Mouse (Mus musculus): ENCODE results near the gene Mctp2.

The Mctp2 gene

GRCm38 (mm10) chr7:72306382-72306841 is at the start of gene Mctp2:
Mctp2 (minus strand) TSS chr7:72306608.
- DNase-seq (ENCODE audit: low read depth, low spot score): peak; percentile 64

DNA sequence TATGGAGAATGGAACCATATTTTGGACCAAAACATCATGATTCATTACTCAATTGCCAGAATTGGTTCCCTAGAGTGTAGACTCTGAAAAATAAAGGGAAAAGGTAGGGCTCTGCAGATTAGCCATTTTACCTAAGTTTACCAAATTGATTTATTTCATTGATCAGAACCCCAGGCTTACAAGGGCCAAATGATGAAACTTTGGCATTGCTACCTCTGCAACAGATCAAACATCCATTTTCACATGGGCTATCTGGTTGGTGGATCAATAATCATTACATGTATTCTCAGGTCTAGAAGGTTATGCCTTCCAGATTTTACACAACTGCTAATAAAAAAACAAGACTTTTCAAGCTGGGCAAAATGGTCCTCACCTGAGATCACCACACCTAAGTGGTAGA is 39.5 kb upstream of the Mctp2 start:
- no peak for DNase-seq (ENCODE audit: low read depth, low spot score)

- DNase-seq (ENCODE audit: low read depth, low spot score): no peak
These were observed 37.3 kb upstream of the Mctp2 start for GRCm38 (mm10) chr7:72343751-72344150.

- no peak for DNase-seq (ENCODE audit: low read depth, low spot score)
These were observed 36.4 kb upstream of the Mctp2 start for GRCm38 (mm10) chr7:72342822-72343221.

GRCm38 (mm10) chr7:72325961-72326360 is 19.6 kb upstream of the Mctp2 start:
- DNase-seq (ENCODE audit: low read depth, low spot score): no peak

DNA sequence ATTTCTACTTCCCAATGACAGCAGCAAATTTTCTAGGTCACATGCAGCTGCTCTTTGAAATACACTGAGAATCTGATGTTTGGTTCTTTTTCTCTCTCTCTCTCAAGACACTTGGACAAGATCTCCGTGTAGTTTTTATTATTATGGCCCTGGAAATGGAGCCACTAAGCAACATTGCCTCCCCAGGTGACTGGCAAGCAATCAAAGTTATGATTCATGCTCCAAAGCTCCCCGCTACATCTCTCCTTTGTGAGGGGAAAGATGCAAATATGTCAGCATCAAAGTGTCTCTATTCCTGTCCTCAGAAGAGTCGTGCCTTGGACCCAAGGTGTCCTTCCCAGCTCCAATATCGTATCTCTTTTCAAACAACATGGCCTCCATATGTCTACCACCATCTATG is 14.5 kb upstream of the Mctp2 start:
- DNase-seq (ENCODE audit: low read depth, low spot score): no peak

- no peak for DNase-seq (ENCODE audit: low read depth, low spot score)
These were observed 14.0 kb upstream of the Mctp2 start for GRCm38 (mm10) chr7:72320441-72320840.

DNA sequence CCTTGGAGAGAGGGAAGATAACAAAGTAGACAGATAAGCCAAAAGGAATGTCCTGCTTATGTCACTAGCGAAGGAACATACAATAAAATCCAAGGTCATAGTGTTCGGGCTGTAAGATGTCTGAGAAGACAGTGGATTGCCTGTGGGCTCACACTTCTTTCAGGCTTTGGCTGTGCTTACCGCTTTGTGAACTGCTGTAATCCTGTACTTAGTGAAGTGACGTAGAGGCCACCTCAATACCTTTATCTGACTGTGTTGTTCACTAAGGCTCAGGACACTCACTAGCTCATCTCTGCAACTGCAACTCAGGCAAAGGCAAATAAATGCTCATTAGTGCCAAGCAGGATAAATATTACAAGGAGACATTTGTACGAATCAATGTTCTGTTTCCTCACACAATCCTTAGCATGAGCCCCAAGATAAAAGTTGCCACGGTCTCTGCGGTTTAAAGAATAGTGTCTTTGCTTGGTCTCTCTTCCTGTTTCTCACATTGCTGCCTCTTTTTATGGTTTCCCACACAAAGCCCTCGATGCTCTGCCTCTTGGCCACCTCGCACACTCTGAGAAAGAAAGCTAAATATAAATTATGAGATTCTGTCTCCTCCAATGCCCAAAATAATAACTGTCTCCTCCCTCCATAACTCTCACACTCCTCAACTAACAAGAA is 8.1 kb upstream of the Mctp2 start:
- DNase-seq (ENCODE audit: low read depth, low spot score): no peak

DNA sequence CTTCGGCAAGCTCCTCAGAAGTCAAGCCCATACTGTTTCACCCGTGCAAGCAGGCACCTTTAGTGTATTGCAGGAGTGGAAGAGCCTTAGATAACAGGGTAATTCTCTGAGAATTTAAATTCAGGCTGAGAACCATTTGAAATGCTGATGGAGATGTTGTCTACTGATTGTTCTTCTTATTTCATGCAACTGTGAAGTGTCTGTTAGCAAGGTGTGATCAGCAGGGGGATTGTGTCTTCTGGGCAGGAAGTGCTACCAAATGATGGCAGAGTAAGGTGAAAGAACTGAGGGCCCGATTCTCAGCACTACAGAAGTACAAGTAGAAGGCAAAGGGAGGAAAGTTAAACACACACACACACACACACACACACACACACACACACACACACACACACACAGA is 7.5 kb upstream of the Mctp2 start:
- DNase-seq (ENCODE audit: low read depth, low spot score): no peak

- no peak for DNase-seq (ENCODE audit: low read depth, low spot score)
These were observed 5.2 kb upstream of the Mctp2 start for GRCm38 (mm10) chr7:72311582-72311981.

- no peak for DNase-seq (ENCODE audit: low read depth, low spot score)
These were observed 1.7 kb upstream of the Mctp2 start for GRCm38 (mm10) chr7:72308078-72308477.

- DNase-seq (ENCODE audit: low read depth, low spot score): no peak
These were observed 439 bp upstream of the Mctp2 start for GRCm38 (mm10) chr7:72306847-72307246.

- DNase-seq (ENCODE audit: low read depth, low spot score): peak; percentile 5
These were observed 437 bp downstream of the Mctp2 start for GRCm38 (mm10) chr7:72305971-72306370.

- DNase-seq (ENCODE audit: low read depth, low spot score): no peak
These were observed 4.7 kb downstream of the Mctp2 start for GRCm38 (mm10) chr7:72301667-72302066.

GRCm38 (mm10) chr7:72299726-72300125 is 6.7 kb downstream of the Mctp2 start:
- no peak for DNase-seq (ENCODE audit: low read depth, low spot score)

- DNase-seq (ENCODE audit: low read depth, low spot score): no peak
These were observed 9.4 kb downstream of the Mctp2 start for GRCm38 (mm10) chr7:72297013-72297412.

DNA sequence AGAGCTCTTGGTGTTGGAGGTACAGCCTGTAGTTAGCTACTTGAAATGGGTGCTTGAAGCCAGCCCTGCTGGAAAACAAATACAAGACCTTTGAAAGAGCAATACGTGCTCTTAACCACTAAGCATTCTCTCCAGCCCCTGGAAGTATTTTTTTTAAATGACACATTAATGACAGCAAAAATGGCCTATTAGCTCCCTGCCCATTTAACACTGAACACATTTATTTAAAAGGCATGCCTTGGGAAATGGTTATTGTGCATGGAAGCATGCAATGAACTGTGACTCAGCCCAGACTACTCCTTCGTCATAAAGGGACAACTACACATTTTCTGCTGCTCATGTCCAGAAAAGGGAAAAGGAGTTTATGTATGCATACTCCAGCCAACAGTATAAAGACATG is 10.2 kb downstream of the Mctp2 start:
- DNase-seq (ENCODE audit: low read depth, low spot score): no peak

GRCm38 (mm10) chr7:72294886-72295285 is 11.5 kb downstream of the Mctp2 start:
- no peak for DNase-seq (ENCODE audit: low read depth, low spot score)

- no peak for DNase-seq (ENCODE audit: low read depth, low spot score)
These were observed 12.4 kb downstream of the Mctp2 start for GRCm38 (mm10) chr7:72293784-72294538.

- DNase-seq (ENCODE audit: low read depth, low spot score): no peak
These were observed 14.0 kb downstream of the Mctp2 start for GRCm38 (mm10) chr7:72292232-72292913.

GRCm38 (mm10) chr7:72280721-72281120 is 25.7 kb downstream of the Mctp2 start:
- no peak for DNase-seq (ENCODE audit: low read depth, low spot score)

GRCm38 (mm10) chr7:72278412-72278811 is 28.0 kb downstream of the Mctp2 start:
- DNase-seq (ENCODE audit: low read depth, low spot score): no peak

GRCm38 (mm10) chr7:72275513-72275912 is 30.9 kb downstream of the Mctp2 start:
- DNase-seq (ENCODE audit: low read depth, low spot score): no peak

Data from mesoderm, embryonic 11.5 days (tissue).